Mouse (Mus musculus) gastrocnemius, adult 18-20 months (tissue): Measurements from ENCODE around the gene Hephl1. TPM values are rescaled to one million over a fixed set of nuclear protein-coding genes. Genes with fewer than 3 reads are reported as not detected.
"Not testable (repeated sequence)": the region's sequence is repeated elsewhere in the genome, so short reads cannot be mapped to it uniquely, and the experiment has no call there.

Experiments
- DNase-seq: peaks from one replicate; pipeline ENCODE4 v3.0.0; 2021; ENCODE audit warnings: low spot score
- long read RNA-seq, 2 experiments: library from polyadenylated mRNA; stranded (forward); transcript quantifications; one replicate each; pipeline ENCODE4 v2.0.0; 2021
- total RNA-seq, 2 experiments: library from RNA; stranded (reverse); gene quantifications; 2 replicates each; pipeline ENCODE4 v1.2.3; 2021

The Hephl1 gene
- total RNA-seq = under 1 TPM; 0.31 to 0.34 TPM
- long read RNA-seq, experiment 1 = 0 reads
- long read RNA-seq, experiment 2, partial matches to known transcripts = 0 of 1 reads
- long read RNA-seq, experiment 2, other reads (novel, unspliced or antisense) = 1 of 1 reads

- no peak for DNase-seq
Measured at GRCm38 (mm10) chr9:15112008-15112407, at the start of gene Hephl1. TSS of gene Hephl1 (minus strand) at chr9:15112108.

DNA sequence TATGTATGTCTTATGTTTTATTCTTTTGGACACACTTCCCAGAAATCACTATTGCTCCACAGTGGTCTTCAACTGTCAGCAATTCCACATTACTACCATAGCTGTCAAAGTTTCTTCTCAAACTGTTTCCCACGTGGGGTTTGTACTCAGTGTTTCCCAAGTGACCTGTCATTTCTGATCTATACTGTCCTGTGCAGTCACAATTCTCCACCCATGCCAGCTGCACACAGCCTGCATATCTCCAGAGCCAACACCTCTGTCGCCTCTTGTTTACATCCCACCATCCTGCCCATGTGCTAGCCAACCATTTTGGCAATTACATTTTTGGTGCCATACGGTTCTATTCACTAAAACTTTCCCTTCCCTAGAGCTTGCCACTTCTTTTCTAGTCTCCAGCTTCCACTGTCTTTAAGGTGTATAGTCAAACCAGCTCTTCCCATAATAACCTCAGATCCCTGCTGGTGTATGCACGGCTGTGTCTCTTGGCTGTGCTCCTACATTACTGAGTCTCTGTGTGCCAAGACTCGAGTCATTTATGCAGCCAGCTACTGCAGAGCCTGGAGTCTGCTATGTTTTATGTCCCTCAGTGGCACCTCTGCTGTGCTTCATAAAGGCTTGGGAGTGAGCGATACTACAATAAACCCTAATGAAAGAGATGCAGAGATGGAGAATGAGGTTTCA is 37.5 kb upstream of the Hephl1 start:
- no peak for DNase-seq

DNA sequence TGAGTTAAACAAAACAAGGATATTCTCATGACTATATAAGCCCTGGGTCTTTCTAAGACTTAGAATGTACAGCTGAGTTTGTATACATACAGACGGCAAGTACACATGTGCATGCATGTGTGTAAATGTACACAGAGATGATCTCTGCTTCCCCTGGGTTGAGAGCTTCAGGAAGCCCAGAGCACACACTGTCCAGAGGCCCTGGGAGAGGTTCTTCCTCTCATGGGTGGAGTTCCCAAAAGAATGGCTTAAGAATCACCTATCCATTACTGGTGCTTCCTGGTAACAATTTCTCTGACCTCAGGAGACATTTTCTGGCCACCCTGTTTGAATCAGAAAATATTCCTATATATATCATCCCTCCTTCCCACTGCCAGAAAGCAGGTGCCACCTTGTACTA is 28.6 kb upstream of the Hephl1 start:
- DNase-seq = no peak

- no peak for DNase-seq
Measured at GRCm38 (mm10) chr9:15125897-15126296, 14.0 kb upstream of the Hephl1 start.

DNA sequence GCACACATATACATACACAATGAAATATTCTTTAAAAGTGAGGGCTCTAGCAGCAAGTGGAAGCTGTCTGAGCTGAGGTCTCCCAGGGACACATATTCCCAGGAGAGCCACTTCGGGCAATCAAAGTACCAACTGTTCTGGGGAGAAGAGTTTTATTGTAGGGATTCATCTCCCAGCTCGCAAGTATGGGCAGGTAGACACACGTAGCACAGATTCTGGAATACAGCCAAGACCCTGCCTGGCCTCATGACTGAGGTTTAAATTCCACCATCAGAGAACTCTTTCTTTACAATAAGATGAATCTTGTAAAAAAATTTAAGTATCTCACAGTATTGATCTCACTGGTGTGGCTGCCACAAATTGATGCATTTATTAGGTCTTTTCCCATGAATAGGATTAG is 10.5 kb upstream of the Hephl1 start:
- no peak for DNase-seq

GRCm38 (mm10) chr9:15120841-15121358 is 9.0 kb upstream of the Hephl1 start:
- no peak for DNase-seq

DNA sequence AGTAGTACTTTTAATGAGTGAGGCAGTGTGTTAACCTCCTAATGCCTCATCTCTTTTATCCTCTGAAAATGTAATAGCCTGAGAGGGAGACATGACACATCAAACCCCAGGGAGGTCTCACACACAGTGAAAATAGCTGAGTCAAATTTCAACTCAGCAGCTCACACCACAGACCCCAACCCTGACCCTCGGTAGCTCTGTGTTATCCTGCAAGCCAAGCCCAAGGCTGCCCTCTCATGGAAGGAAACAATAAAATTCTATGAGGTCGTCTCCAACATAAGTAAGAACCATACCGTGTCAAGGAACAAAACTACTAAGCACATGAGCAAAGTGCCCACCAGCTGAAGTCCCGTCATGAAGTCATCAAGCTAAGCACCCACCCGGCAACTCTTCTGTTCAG is 8.3 kb upstream of the Hephl1 start:
- no peak for DNase-seq

DNA sequence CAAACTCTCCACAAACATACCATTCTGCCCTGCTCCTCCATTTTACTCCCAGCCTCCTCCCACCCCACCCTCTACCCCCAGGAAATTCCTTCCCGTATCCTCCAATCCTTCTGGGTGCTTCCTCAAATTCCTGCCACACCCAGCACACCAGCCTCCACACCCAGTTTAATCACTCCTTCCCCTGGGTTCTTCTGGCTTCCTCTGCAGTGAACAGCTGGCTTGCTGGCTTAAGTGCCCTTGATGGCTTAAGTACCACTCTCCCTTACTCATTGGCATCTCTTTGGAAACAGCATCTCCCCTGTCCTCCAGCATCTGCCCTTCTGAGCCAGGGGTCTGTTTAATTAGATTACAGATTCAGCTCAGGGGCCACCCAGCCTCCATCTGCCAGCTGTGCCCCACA is 7.6 kb upstream of the Hephl1 start:
- no peak for DNase-seq

DNA sequence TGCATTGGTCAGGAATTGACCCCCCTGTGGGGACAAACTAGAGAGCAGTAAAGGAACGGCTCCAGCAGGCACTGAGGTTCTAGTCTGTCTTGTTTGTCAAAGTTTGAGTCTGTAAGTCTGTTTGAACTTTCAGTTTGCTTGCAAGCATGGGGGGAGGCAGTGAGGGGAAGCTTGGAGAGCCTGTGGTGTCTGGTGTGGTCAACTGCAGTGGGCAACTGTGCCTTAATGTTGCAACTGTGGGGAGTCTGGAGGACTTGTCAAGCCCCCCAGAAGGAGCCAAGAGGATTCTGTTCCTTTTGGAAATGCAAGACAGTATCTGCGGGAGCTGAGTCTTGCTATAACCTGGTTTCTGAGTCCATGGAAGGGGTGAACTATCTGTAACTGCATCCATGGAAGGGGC is 4.3 kb upstream of the Hephl1 start:
- no peak for DNase-seq

GRCm38 (mm10) chr9:15114102-15114501 is 2.2 kb upstream of the Hephl1 start:
- DNase-seq = no peak

DNA sequence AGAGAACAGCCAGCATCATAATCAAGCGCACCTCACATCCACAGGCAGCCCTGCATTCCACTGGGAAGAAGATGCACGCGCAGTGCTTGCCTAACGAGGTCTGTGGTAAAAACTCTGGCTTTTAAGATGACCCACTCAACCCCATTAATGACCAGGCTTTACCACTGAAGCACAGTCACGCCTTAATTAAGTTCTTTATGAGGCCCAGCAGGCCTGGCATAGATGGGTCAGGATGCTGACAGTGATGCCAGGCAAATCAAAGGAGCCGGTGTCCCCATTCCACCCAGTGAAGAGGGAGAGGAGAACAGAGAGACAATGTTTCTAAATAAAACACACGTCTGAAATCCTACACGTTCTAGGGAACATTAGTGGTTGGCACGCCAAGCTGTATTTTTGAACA is 3.8 kb downstream of the Hephl1 start:
- DNase-seq = no peak

- peak; percentile 55 for DNase-seq
Measured at GRCm38 (mm10) chr9:15105136-15105535, 6.8 kb downstream of the Hephl1 start.

DNA sequence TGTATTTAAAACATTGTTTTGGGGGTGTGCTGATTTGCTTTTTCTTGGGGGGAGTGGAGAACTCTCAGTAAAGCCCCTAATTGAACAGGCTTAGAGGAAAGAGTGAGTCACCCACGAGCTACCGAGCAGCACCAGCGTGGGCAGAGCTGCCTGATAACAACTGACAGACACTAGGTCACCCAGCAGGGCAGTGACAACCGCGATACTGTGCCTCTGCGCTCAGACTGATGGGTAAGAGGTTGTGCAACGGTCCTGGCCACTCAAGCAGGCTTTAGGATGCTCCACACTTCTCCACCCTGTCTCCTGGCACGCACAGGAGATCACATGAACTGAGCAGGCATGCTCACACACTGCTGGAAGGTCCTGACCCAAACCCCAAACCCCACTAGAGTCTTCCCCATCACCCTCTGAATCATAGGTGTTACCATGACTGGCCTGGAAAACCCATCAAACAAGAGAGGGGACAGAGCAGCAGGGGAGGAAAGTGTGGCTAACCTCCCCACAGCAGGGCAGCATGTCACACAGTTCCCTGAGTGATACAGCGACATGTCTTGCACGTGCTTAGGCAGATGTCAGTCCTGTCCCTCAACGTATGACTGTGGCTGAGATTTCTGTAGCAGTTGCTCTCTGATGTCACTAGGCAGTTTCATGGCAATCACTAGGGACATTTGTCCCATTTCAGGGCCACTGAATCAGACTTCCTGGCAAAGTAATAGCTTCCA is 8.2 kb downstream of the Hephl1 start:
- DNase-seq = no peak

- no peak for DNase-seq
Measured at GRCm38 (mm10) chr9:15101531-15102161, 10.3 kb downstream of the Hephl1 start.

DNA sequence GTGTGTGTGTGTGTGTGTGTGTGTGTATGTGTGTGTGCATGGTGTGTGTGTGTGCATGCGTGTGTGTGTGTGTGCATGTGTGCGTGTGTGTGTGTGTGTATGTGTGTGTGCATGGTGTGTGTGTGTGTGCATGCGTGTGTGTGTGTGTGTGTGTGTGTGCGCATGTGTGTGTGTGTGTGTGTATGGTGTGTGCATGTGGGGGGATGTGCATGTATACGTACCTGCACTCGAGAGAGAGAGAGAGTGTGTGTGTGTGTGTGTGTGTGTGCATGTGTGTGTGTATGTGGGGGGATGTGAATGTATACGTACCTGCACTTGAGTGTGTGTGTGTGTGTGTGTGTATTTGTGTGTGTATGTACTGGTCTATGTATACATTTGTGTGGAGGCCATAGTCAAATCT is 13.5 kb downstream of the Hephl1 start:
- DNase-seq = not testable (repeated sequence)

GRCm38 (mm10) chr9:15097172-15097571 is 14.7 kb downstream of the Hephl1 start:
- DNase-seq = no peak

- DNase-seq = no peak
Measured at GRCm38 (mm10) chr9:15096161-15096560, 15.7 kb downstream of the Hephl1 start.

- no peak for DNase-seq
Measured at GRCm38 (mm10) chr9:15095206-15095605, 16.7 kb downstream of the Hephl1 start.

- no peak for DNase-seq
Measured at GRCm38 (mm10) chr9:15068686-15069295, 43.1 kb downstream of the Hephl1 start.

DNA sequence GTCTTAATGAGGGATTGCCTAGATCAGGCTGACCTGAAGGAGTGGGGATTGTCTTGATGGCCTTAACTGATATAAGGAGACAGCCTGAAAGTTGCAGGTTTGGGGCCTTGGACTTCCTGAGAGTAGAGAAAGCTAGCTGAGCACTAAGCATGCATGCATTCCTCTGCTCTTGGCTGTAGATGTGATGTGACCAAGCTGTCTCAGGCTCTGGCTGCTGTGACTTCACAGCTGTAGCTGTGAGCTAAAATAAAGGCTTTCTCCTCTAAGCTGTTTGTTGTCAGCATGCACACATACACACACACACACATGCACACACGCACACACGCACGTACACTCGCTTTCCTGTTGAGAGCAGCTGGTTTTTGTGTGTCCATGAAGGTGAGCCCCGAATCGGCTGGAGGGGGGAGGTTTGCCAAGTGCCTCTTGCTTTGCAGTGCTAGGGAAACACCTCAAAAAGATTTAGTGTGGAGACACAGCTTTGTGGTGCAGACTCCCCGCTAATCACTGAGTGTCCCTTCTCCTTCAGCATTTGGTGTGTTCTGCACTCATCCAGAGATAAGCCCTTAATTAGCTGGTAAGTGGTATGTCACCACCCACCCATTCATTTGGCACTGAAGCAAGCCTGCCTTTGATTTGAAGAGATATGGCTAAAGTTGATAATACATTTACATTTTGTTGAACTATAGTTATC is 43.8 kb downstream of the Hephl1 start:
- no peak for DNase-seq

GRCm38 (mm10) chr9:15064176-15064575 is 47.7 kb downstream of the Hephl1 start:
- DNase-seq = no peak
